Mouse (Mus musculus): ENCODE data around the gene Pola1. TPM values are rescaled to one million over a fixed set of nuclear protein-coding genes. Genes with fewer than 3 reads are reported as not detected.

Pola1 gene
- polyA plus RNA-seq, 1 experiment: 4.8 TPM

- no peaks in the 10 kb centered on the region for H3K79me3 ChIP-seq (ENCODE audit: low read depth)
- no peaks in the 10 kb centered on the region for H3K79me2 ChIP-seq (ENCODE audit: control insufficient read depth, insufficient read depth)
- H3K36me3 ChIP-seq (ENCODE audit: control insufficient read depth, insufficient read depth): no peaks in the 10 kb centered on the region
- H3K27me3 ChIP-seq (ENCODE audit: control insufficient read depth, insufficient read depth, insufficient read length): no peaks in the 10 kb centered on the region
- no peak overlapping the region for H3ac ChIP-seq (ENCODE audit: control insufficient read depth, insufficient read length, low read depth)
- no peak for TF ChIP-seq CTCF (IDR thresholded peaks at IDR 0.05; ENCODE audit: control insufficient read depth, insufficient read depth, insufficient read length)
- TF ChIP-seq CEBPB (IDR thresholded peaks at IDR 0.05; ENCODE audit: low read depth): no peak
- no peak for TF ChIP-seq MYOG (IDR thresholded peaks at IDR 0.05; ENCODE audit: control insufficient read depth, extremely low read depth, insufficient read length)
- TF ChIP-seq FOSL1 (IDR thresholded peaks at IDR 0.05; ENCODE audit: insufficient read depth, low read length, poor library complexity, severe bottlenecking): no peak
- TF ChIP-seq MYOD1 (IDR thresholded peaks at IDR 0.05; ENCODE audit: control insufficient read depth, insufficient read length, low read depth): no peak
- no peak for TF ChIP-seq MAX (IDR thresholded peaks at IDR 0.05)
- H3K4me3 ChIP-seq (ENCODE audit: insufficient read depth, poor library complexity, severe bottlenecking): no peak overlapping the region
These were observed 258.5 kb downstream of the Pola1 start for GRCm38 (mm10) chrX:93373503-93373902.

- TF ChIP-seq MYOG (IDR thresholded peaks at IDR 0.05; ENCODE audit: control insufficient read depth, extremely low read depth, insufficient read length) (no peak), CEBPB (IDR thresholded peaks at IDR 0.05; ENCODE audit: low read depth) (no peak), MYOD1 (IDR thresholded peaks at IDR 0.05; ENCODE audit: control insufficient read depth, insufficient read length, low read depth) (no peak), CTCF (IDR thresholded peaks at IDR 0.05; ENCODE audit: control insufficient read depth, insufficient read depth, insufficient read length) (no peak)
- Histone ChIP-seq H3K36me3 (ENCODE audit: control insufficient read depth, insufficient read depth) (no peaks in the 10 kb centered on the region), H3K27me3 (ENCODE audit: control insufficient read depth, insufficient read depth, insufficient read length) (no peaks in the 10 kb centered on the region), H3ac (ENCODE audit: control insufficient read depth, insufficient read length, low read depth) (no peak overlapping the region), H3K79me2 (ENCODE audit: control insufficient read depth, insufficient read depth) (no peaks in the 10 kb centered on the region), H3K4me3 (ENCODE audit: insufficient read depth, poor library complexity, severe bottlenecking) (no peak overlapping the region), H3K79me3 (ENCODE audit: low read depth) (no peaks in the 10 kb centered on the region)
These were observed 262.2 kb downstream of the Pola1 start for GRCm38 (mm10) chrX:93369708-93370107.

- H3ac ChIP-seq (ENCODE audit: control insufficient read depth, insufficient read length, low read depth): no peak overlapping the region
- H3K27me3 ChIP-seq (ENCODE audit: control insufficient read depth, insufficient read depth, insufficient read length): no peaks in the 10 kb centered on the region
- H3K36me3 ChIP-seq (ENCODE audit: control insufficient read depth, insufficient read depth): no peaks in the 10 kb centered on the region
- H3K4me3 ChIP-seq (ENCODE audit: insufficient read depth, poor library complexity, severe bottlenecking): no peak overlapping the region
- no peaks in the 10 kb centered on the region for H3K79me3 ChIP-seq (ENCODE audit: low read depth)
- no peak for TF ChIP-seq CEBPB (IDR thresholded peaks at IDR 0.05; ENCODE audit: low read depth)
- no peak for TF ChIP-seq MAX (IDR thresholded peaks at IDR 0.05)
- TF ChIP-seq MYOG (IDR thresholded peaks at IDR 0.05; ENCODE audit: control insufficient read depth, extremely low read depth, insufficient read length): no peak
- TF ChIP-seq USF1 (IDR thresholded peaks at IDR 0.05; ENCODE audit: low read depth): no peak
- TF ChIP-seq FOSL1 (IDR thresholded peaks at IDR 0.05; ENCODE audit: insufficient read depth, low read length, poor library complexity, severe bottlenecking): no peak
- TF ChIP-seq MYOD1 (IDR thresholded peaks at IDR 0.05; ENCODE audit: control insufficient read depth, insufficient read length, low read depth): no peak
- no peaks in the 10 kb centered on the region for H3K79me2 ChIP-seq (ENCODE audit: control insufficient read depth, insufficient read depth)
These were observed 263.7 kb downstream of the Pola1 start for GRCm38 (mm10) chrX:93368211-93368610.

GRCm38 (mm10) chrX:93321336-93321735 lies 310.6 kb downstream of the Pola1 start:
- TF ChIP-seq MYOD1 (IDR thresholded peaks at IDR 0.05; ENCODE audit: control insufficient read depth, insufficient read length, low read depth) (no peak), CTCF (IDR thresholded peaks at IDR 0.05; ENCODE audit: control insufficient read depth, insufficient read depth, insufficient read length) (no peak), CEBPB (IDR thresholded peaks at IDR 0.05; ENCODE audit: low read depth) (no peak), MAX (IDR thresholded peaks at IDR 0.05) (no peak), USF1 (IDR thresholded peaks at IDR 0.05; ENCODE audit: low read depth) (no peak), FOSL1 (IDR thresholded peaks at IDR 0.05; ENCODE audit: insufficient read depth, low read length, poor library complexity, severe bottlenecking) (no peak), MYOG (IDR thresholded peaks at IDR 0.05; ENCODE audit: control insufficient read depth, extremely low read depth, insufficient read length) (no peak)

GRCm38 (mm10) chrX:93319979-93320378 lies 312.0 kb downstream of the Pola1 start:
- H3K79me2 ChIP-seq (ENCODE audit: control insufficient read depth, insufficient read depth): no peaks in the 10 kb centered on the region
- H3K79me3 ChIP-seq (ENCODE audit: low read depth): no peaks in the 10 kb centered on the region
- no peak overlapping the region for H3ac ChIP-seq (ENCODE audit: control insufficient read depth, insufficient read length, low read depth)
- no peak overlapping the region for H3K4me3 ChIP-seq (ENCODE audit: insufficient read depth, poor library complexity, severe bottlenecking)
- no peak for TF ChIP-seq CTCF (IDR thresholded peaks at IDR 0.05; ENCODE audit: control insufficient read depth, insufficient read depth, insufficient read length)
- TF ChIP-seq MYOD1 (IDR thresholded peaks at IDR 0.05; ENCODE audit: control insufficient read depth, insufficient read length, low read depth): no peak
- TF ChIP-seq USF1 (IDR thresholded peaks at IDR 0.05; ENCODE audit: low read depth): no peak
- no peak for TF ChIP-seq MYOG (IDR thresholded peaks at IDR 0.05; ENCODE audit: control insufficient read depth, extremely low read depth, insufficient read length)
- TF ChIP-seq MAX (IDR thresholded peaks at IDR 0.05): no peak
- no peak for TF ChIP-seq FOSL1 (IDR thresholded peaks at IDR 0.05; ENCODE audit: insufficient read depth, low read length, poor library complexity, severe bottlenecking)
- H3K36me3 ChIP-seq (ENCODE audit: control insufficient read depth, insufficient read depth): no peaks in the 10 kb centered on the region
- H3K27me3 ChIP-seq (ENCODE audit: control insufficient read depth, insufficient read depth, insufficient read length): no peaks in the 10 kb centered on the region

More at GRCm38 (mm10) chrX:93321336-93321735, 310.6 kb downstream of the Pola1 start:
- H3K79me3 ChIP-seq (ENCODE audit: low read depth): no peaks in the 10 kb centered on the region
- no peaks in the 10 kb centered on the region for H3K79me2 ChIP-seq (ENCODE audit: control insufficient read depth, insufficient read depth)
- H3K36me3 ChIP-seq (ENCODE audit: control insufficient read depth, insufficient read depth): no peaks in the 10 kb centered on the region
- H3K4me3 ChIP-seq (ENCODE audit: insufficient read depth, poor library complexity, severe bottlenecking): no peak overlapping the region
- H3ac ChIP-seq (ENCODE audit: control insufficient read depth, insufficient read length, low read depth): no peak overlapping the region
- no peaks in the 10 kb centered on the region for H3K27me3 ChIP-seq (ENCODE audit: control insufficient read depth, insufficient read depth, insufficient read length)

- TF ChIP-seq MYOD1 (IDR thresholded peaks at IDR 0.05; ENCODE audit: control insufficient read depth, insufficient read length, low read depth) (no peak), MYOG (IDR thresholded peaks at IDR 0.05; ENCODE audit: control insufficient read depth, extremely low read depth, insufficient read length) (no peak), CTCF (IDR thresholded peaks at IDR 0.05; ENCODE audit: control insufficient read depth, insufficient read depth, insufficient read length) (no peak), FOSL1 (IDR thresholded peaks at IDR 0.05; ENCODE audit: insufficient read depth, low read length, poor library complexity, severe bottlenecking) (no peak), MAX (IDR thresholded peaks at IDR 0.05) (no peak), USF1 (IDR thresholded peaks at IDR 0.05; ENCODE audit: low read depth) (no peak), CEBPB (IDR thresholded peaks at IDR 0.05; ENCODE audit: low read depth) (no peak)
- no peaks in the 10 kb centered on the region for H3K79me2 ChIP-seq (ENCODE audit: control insufficient read depth, insufficient read depth)
These were observed 314.4 kb downstream of the Pola1 start for GRCm38 (mm10) chrX:93317577-93317976.

More at GRCm38 (mm10) chrX:93317577-93317976, 314.4 kb downstream of the Pola1 start:
- H3K4me3 ChIP-seq (ENCODE audit: insufficient read depth, poor library complexity, severe bottlenecking): no peak overlapping the region
- no peaks in the 10 kb centered on the region for H3K36me3 ChIP-seq (ENCODE audit: control insufficient read depth, insufficient read depth)
- no peak overlapping the region for H3ac ChIP-seq (ENCODE audit: control insufficient read depth, insufficient read length, low read depth)
- H3K27me3 ChIP-seq (ENCODE audit: control insufficient read depth, insufficient read depth, insufficient read length): no peaks in the 10 kb centered on the region
- no peaks in the 10 kb centered on the region for H3K79me3 ChIP-seq (ENCODE audit: low read depth)
